Mouse (Mus musculus): ENCODE results near the gene Ugt1a7c. TPM values are rescaled to one million over a fixed set of nuclear protein-coding genes. Genes with fewer than 3 reads are reported as not detected.

The Ugt1a7c gene
- polyA plus RNA-seq, 1 experiment, result not detected

- no peak for TF ChIP-seq POLR2A (IDR thresholded peaks at IDR 0.05; ENCODE audit: insufficient read depth, low read depth, low read length)
- TF ChIP-seq CTCF (IDR thresholded peaks at IDR 0.05; ENCODE audit: insufficient read depth, low read depth, low read length), result no peak
- Histone ChIP-seq H3K4me3 (ENCODE audit: insufficient read depth, low read depth, low read length) (no peak overlapping the region), H3K4me1 (ENCODE audit: control insufficient read depth, insufficient read depth, low read length) (no peaks in the 10 kb centered on the region), H3K27ac (ENCODE audit: insufficient read depth, low read depth, low read length) (no peak overlapping the region)
- WGBS, result 66% methylated on average over 5 of the region's 5 CpGs
Observed at GRCm38 (mm10) chr1:88243861-88244260, 149.0 kb downstream of the Ugt1a7c start.

- no peak for TF ChIP-seq POLR2A (IDR thresholded peaks at IDR 0.05; ENCODE audit: insufficient read depth, low read depth, low read length)
- no peak for TF ChIP-seq CTCF (IDR thresholded peaks at IDR 0.05; ENCODE audit: insufficient read depth, low read depth, low read length)
- H3K27ac ChIP-seq (ENCODE audit: insufficient read depth, low read depth, low read length), result no peak overlapping the region
- WGBS, result 80% methylated on average over 6 of the region's 6 CpGs
- H3K4me3 ChIP-seq (ENCODE audit: insufficient read depth, low read depth, low read length), result no peak overlapping the region
- H3K4me1 ChIP-seq (ENCODE audit: control insufficient read depth, insufficient read depth, low read length), result no peaks in the 10 kb centered on the region
Observed at GRCm38 (mm10) chr1:88245881-88246280, 151.0 kb downstream of the Ugt1a7c start.

- Histone ChIP-seq H3K27ac (ENCODE audit: insufficient read depth, low read depth, low read length) (no peak overlapping the region), H3K4me3 (ENCODE audit: insufficient read depth, low read depth, low read length) (no peak overlapping the region), H3K4me1 (ENCODE audit: control insufficient read depth, insufficient read depth, low read length) (no peaks in the 10 kb centered on the region)
- 49% methylated on average over 6 of the region's 6 CpGs for WGBS
- TF ChIP-seq POLR2A (IDR thresholded peaks at IDR 0.05; ENCODE audit: insufficient read depth, low read depth, low read length) (no peak), CTCF (IDR thresholded peaks at IDR 0.05; ENCODE audit: insufficient read depth, low read depth, low read length) (no peak)
Observed at GRCm38 (mm10) chr1:88246386-88246785, 151.5 kb downstream of the Ugt1a7c start.

GRCm38 (mm10) chr1:88247660-88248059 lies 152.8 kb downstream of the Ugt1a7c start:
- 42% methylated on average over 2 of the region's 2 CpGs for WGBS
- Histone ChIP-seq H3K4me1 (ENCODE audit: control insufficient read depth, insufficient read depth, low read length) (no peaks in the 10 kb centered on the region), H3K27ac (ENCODE audit: insufficient read depth, low read depth, low read length) (no peak overlapping the region), H3K4me3 (ENCODE audit: insufficient read depth, low read depth, low read length) (no peak overlapping the region)
- TF ChIP-seq CTCF (IDR thresholded peaks at IDR 0.05; ENCODE audit: insufficient read depth, low read depth, low read length) (no peak), POLR2A (IDR thresholded peaks at IDR 0.05; ENCODE audit: insufficient read depth, low read depth, low read length) (no peak)

GRCm38 (mm10) chr1:88248658-88249057 lies 153.8 kb downstream of the Ugt1a7c start:
- no peak overlapping the region for H3K27ac ChIP-seq (ENCODE audit: insufficient read depth, low read depth, low read length)
- 67% methylated on average over 4 of the region's 4 CpGs for WGBS
- no peak for TF ChIP-seq CTCF (IDR thresholded peaks at IDR 0.05; ENCODE audit: insufficient read depth, low read depth, low read length)
- no peak for TF ChIP-seq POLR2A (IDR thresholded peaks at IDR 0.05; ENCODE audit: insufficient read depth, low read depth, low read length)
- H3K4me3 ChIP-seq (ENCODE audit: insufficient read depth, low read depth, low read length), result no peak overlapping the region
- H3K4me1 ChIP-seq (ENCODE audit: control insufficient read depth, insufficient read depth, low read length), result no peaks in the 10 kb centered on the region

- no peaks in the 10 kb centered on the region for H3K4me1 ChIP-seq (ENCODE audit: control insufficient read depth, insufficient read depth, low read length)
- H3K4me3 ChIP-seq (ENCODE audit: insufficient read depth, low read depth, low read length), result no peak overlapping the region
- no peak overlapping the region for H3K27ac ChIP-seq (ENCODE audit: insufficient read depth, low read depth, low read length)
- TF ChIP-seq POLR2A (IDR thresholded peaks at IDR 0.05; ENCODE audit: insufficient read depth, low read depth, low read length) (no peak), CTCF (IDR thresholded peaks at IDR 0.05; ENCODE audit: insufficient read depth, low read depth, low read length) (no peak)
- WGBS, result 76% methylated on average over 7 of the region's 7 CpGs
Observed at GRCm38 (mm10) chr1:88249596-88249995, 154.7 kb downstream of the Ugt1a7c start.

GRCm38 (mm10) chr1:88250023-88250422 lies 155.2 kb downstream of the Ugt1a7c start:
- 83% methylated on average over 5 of the region's 5 CpGs for WGBS
- no peak for TF ChIP-seq POLR2A (IDR thresholded peaks at IDR 0.05; ENCODE audit: insufficient read depth, low read depth, low read length)
- no peak for TF ChIP-seq CTCF (IDR thresholded peaks at IDR 0.05; ENCODE audit: insufficient read depth, low read depth, low read length)
- Histone ChIP-seq H3K4me1 (ENCODE audit: control insufficient read depth, insufficient read depth, low read length) (no peaks in the 10 kb centered on the region), H3K4me3 (ENCODE audit: insufficient read depth, low read depth, low read length) (no peak overlapping the region), H3K27ac (ENCODE audit: insufficient read depth, low read depth, low read length) (no peak overlapping the region)

GRCm38 (mm10) chr1:88253106-88253505 lies 158.2 kb downstream of the Ugt1a7c start:
- no peak overlapping the region for H3K27ac ChIP-seq (ENCODE audit: insufficient read depth, low read depth, low read length)
- no peaks in the 10 kb centered on the region for H3K4me1 ChIP-seq (ENCODE audit: control insufficient read depth, insufficient read depth, low read length)
- no peak overlapping the region for H3K4me3 ChIP-seq (ENCODE audit: insufficient read depth, low read depth, low read length)
- WGBS, result 75% methylated on average over 8 of the region's 8 CpGs
- TF ChIP-seq CTCF (IDR thresholded peaks at IDR 0.05; ENCODE audit: insufficient read depth, low read depth, low read length) (no peak), POLR2A (IDR thresholded peaks at IDR 0.05; ENCODE audit: insufficient read depth, low read depth, low read length) (no peak)

- TF ChIP-seq CTCF (IDR thresholded peaks at IDR 0.05; ENCODE audit: insufficient read depth, low read depth, low read length) (no peak), POLR2A (IDR thresholded peaks at IDR 0.05; ENCODE audit: insufficient read depth, low read depth, low read length) (no peak)
- no peak overlapping the region for H3K27ac ChIP-seq (ENCODE audit: insufficient read depth, low read depth, low read length)
- 74% methylated on average over 6 of the region's 6 CpGs for WGBS
- no peak overlapping the region for H3K4me3 ChIP-seq (ENCODE audit: insufficient read depth, low read depth, low read length)
- no peaks in the 10 kb centered on the region for H3K4me1 ChIP-seq (ENCODE audit: control insufficient read depth, insufficient read depth, low read length)
Observed at GRCm38 (mm10) chr1:88253540-88253939, 158.7 kb downstream of the Ugt1a7c start.
